Mouse (Mus musculus) forelimb bud, embryonic 11.5 days (tissue): Measurements from ENCODE around the gene Hdac4.

ENCODE experiments used
- DNase-seq: peaks from one replicate; pipeline ENCODE4 v3.0.0-alpha.2; 2012; ENCODE audit warnings: low read depth, low spot score

Hdac4 gene

DNA sequence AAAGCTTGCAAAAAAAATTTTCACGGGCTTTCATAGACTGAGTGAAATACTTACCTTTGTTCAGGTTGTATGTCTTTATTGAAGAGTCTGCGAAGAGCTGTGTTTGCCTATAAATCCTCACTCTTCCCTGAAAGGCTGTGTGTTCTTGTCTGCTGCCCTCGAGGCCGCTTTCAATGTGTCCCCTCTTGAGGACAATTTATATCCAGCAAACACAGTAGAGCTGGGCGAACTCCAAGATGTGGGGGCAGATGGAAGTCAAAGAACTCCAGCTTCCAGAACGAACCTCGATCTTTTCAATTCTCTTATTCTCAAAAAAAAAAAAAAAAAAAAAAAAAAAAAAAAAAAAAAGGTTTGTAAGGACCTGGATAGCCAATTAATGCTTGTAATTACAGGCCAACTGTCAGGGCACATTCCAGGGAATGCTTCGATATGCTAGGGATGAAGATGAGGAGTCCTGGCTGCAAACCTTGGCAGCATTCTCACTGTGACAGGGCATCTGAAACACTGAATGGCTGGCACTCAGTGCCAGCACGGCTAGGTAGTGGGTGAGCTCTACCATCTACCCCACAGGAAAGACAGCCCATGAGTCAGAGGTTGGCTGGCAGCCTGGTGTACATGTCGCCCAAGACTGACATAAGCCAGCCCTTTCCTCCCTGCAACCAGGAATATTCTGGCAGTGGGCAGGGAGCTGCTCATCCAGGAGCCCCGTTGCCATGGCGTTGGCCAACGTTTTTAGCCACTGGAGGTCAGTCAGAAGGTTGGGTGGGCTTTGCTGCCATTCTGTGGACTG, at the start of gene Hdac4:
Gene Hdac4 (minus strand): TSS at position 340 of the 790 bp plus-strand sequence.
- no peak for DNase-seq

- no peak for DNase-seq
Measured at GRCm38 (mm10) chr1:92243549-92243948, 48.0 kb upstream of the Hdac4 start.

GRCm38 (mm10) chr1:92240072-92240471, 44.6 kb upstream of the Hdac4 start:
- DNase-seq = no peak

GRCm38 (mm10) chr1:92235600-92235999, 40.1 kb upstream of the Hdac4 start:
- DNase-seq = no peak

GRCm38 (mm10) chr1:92225297-92225696, 29.8 kb upstream of the Hdac4 start:
- DNase-seq = no peak

DNA sequence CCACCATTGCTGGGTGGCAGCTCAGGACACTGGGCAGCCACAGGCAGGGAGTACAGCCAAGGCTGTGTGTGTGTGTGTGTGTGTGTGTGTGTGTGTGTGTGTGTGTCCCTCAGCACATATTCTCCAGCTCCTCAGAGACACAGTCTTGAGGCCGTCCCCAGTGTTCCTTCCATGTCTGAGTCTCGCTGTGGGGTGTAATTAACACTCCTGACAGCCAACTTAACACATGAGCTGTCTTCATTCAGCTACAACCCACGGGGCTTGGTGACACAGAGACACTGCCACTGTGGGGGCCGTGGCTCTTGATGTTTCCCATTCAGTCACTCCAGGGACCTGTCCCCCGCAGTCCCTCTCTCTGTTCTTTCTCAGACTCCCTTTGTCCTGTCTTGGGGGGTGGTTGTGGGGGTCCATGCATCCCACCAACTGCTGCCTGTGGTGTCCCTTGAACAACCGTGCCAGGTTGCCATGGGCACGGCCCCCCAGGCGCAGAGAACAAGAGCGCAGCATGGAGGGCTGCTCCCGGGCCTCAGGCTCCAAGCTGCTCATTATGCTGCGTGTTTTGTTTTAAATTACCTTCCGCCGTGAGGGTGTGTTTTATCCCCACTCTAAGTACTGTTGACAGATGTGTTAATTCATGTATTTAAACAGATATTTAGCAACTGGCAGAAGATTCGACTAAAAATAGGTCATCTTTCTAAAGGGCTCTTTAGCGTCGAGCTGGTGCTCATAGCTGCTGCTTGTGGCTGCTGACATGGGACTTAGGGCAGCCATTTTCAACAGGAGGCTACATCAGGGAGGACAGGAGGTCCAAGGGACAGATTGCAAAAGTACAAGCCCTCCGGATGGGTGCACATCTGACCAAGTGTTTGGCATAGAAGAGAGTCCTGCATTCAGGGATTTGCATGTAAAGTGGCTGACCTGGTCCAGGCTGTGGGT, 28.7 kb upstream of the Hdac4 start:
- no peak for DNase-seq

GRCm38 (mm10) chr1:92216710-92217109, 21.2 kb upstream of the Hdac4 start:
- DNase-seq = no peak

- peak; percentile 19 for DNase-seq
Measured at GRCm38 (mm10) chr1:92215996-92216630, 20.6 kb upstream of the Hdac4 start.

DNA sequence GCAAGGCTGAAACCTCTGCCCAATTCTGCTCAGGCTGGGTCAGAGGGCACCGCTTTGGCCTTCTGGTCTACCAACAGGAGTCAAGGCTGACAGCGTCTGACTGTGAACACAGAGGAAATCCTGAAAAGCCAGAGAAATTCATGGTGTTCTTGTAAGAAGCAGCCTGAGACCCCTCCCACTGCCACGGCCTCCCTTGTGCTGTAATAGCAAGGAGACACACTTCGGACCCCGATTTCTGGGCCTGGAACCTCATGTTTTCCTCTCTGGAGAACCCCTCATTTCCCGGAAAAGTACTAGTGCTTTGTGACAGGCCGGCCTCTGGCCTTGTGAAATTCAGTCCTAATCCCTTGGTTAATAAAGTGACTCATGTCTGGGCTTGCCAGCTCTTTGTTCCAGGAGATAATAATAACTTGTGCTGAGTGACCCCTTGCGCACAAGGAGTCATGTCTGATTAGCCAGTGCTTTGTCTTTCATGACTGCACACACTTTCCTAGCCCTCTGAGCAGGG, 19.7 kb upstream of the Hdac4 start:
- DNase-seq = no peak

DNA sequence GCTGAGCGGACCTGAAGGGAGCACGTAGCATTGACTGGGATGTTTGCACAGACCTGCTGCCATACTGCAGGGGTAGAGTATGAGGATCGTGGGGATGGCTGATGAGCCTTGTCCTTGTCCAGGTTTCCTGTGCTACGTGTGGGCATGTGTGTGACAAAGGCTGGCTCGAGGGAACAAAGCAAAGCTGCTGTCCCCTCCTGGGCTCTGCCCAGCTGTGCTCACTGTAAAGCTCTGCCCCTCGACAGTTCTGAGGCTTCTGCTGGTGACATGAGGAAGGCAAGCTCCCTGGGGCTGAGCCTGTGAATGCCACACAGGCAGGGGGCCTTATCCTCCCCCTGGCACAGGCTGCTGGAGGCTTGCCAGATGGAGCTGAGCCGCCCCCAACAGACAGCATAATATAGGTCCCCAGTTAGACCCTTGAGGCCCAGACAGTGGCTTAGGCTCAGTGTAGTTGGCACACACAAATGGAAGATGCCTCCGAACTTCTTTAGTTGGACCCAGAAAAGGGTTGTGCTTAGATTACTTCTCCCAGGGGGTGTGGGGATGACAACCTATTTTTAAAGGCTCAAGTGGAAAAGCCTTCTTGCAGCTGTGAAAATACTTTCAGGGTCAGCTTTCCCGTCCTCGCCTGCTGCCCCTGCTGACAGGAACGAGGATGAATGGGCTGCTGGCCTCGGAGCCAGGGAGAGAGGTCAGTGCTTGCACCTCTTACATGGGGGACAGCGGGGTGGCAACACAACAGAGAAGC, 16.7 kb upstream of the Hdac4 start:
- DNase-seq = peak; percentile 32

DNA sequence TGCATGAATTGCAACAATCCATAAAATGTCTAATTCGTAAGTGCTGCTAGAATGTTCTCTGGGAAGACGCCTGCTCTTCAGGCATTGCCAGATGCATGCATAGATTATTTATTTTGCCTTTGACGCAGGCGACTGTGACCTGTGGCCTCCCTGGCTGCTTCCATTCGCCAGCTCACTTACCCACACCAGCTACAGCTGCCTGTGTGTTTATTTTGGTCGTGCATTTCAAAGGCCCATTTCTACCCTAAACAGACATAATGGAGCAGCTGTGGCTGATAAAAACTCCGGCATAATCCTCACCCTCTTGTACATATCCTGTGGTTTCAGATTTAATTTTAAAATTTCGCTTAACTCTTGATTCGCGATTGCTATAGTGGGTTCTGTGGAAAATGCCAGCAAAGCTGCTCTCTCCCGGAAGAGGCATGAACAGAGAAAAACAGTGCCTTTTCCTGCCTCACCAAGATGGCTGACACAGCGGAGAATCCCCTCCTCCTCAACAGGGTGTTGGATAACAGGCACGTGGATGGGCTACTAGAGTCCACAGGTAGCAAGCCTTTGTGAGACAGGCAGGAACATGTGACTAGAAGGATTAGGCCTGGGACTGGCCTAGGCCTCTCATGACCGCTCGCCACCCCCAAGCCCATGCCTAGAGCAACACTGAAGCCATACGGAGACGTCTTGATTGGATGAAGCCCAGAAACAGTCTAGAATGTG, 7.3 kb upstream of the Hdac4 start:
- no peak for DNase-seq

DNA sequence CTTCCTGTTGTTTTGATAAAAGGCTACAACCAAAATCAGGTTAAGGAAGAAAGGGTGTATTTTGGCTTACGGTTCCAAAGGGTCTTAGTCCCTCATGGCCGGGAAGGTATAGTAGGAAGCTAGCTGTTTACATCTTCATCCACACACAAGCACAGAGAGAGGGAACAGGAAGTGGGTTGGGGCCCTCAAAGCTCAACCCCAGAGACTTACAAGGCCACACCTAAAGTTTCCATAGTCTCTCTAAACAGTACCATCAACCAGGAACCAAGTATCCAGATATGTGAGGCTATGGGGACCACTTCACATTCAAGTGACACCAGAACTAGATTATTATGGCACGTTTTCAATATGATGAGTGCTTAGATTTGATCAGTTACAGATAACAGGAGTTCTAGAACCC, 5.0 kb downstream of the Hdac4 start:
- no peak for DNase-seq

GRCm38 (mm10) chr1:92187137-92187536, 8.4 kb downstream of the Hdac4 start:
- DNase-seq = no peak

DNA sequence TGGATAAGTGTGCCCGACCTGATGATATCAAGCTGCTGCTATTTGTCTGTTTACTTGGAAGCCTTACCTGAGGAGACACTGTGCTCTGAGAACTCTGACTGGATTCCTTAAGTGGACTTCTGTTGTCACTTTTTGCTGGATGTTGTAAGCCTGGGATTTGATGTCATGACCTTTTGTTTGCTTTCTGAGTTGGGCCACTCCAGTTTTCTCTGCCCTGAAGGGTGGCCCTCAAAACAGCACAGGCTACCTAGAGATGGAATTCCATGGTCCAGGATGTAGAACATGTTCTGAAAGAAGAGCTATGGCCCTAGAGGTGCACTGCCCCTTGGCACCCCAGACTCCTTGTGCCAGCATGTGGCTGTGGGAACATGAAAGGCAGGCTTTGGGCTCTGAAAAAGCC, 10.9 kb downstream of the Hdac4 start:
- DNase-seq = no peak

- DNase-seq = no peak
Measured at GRCm38 (mm10) chr1:92183101-92183790, 12.3 kb downstream of the Hdac4 start.

GRCm38 (mm10) chr1:92181970-92182369, 13.5 kb downstream of the Hdac4 start:
- DNase-seq = no peak

GRCm38 (mm10) chr1:92180141-92181137, 15.1 kb downstream of the Hdac4 start:
- peak; percentile 100 for DNase-seq

GRCm38 (mm10) chr1:92179489-92180006, 16.0 kb downstream of the Hdac4 start:
- DNase-seq = peak; percentile 13
